ENCODE assay signal across 10 mouse cellular contexts in genomic region chr14:105295820-105296582, GRCm38 (mm10). TPM values are rescaled to one million over a fixed set of nuclear protein-coding genes. Genes with fewer than 3 reads are reported as not detected.
A peak's percentile ranks its signal among the peaks of the same experiment; 100 is the strongest.
DNase-seq lines count a peak whose midpoint lies in the region; ATAC-seq and TF ChIP-seq lines count a peak whose summit lies in the region.
"Had no signal": no experiment of that assay in that cellular context is flagged by ENCODE, and none has a peak within 500 bp of the region (broad histone marks: within the 10 kb centered on the region; RNA-seq: fewer than 3 reads in every experiment).

No protein-coding gene starts in this region.

- ATAC-seq in kidney, embryonic 15.5 days (replicated peaks; ENCODE audit: low FRiP score), result 0 out of 2 replicates have a peak, but pooled peaks have one; percentile 48
- peak; percentile 32; the same call in 1 of the 2 replicates for ATAC-seq in limb, embryonic 14.5 days (ENCODE audit: low FRiP score, low read depth)

- peaks cover 44% of the 10 kb centered on the region for H3K36me3 ChIP-seq in kidney, embryonic 15.5 days
- peaks cover 19% of the 10 kb centered on the region for H3K36me3 ChIP-seq in limb, embryonic 14.5 days (ENCODE audit: control insufficient read depth, insufficient read depth, low read length)
- peaks cover 23% of the 10 kb centered on the region for H3K36me3 ChIP-seq in heart, embryonic 10.5 days

- H3K4me2 ChIP-seq in kidney, embryonic 15.5 days, result no peak overlapping the region
- no peak overlapping the region for H3K4me2 ChIP-seq in limb, embryonic 14.5 days (replicated peaks; ENCODE audit: low read depth, low read length, severe bottlenecking)
- H3K4me2 ChIP-seq: embryonic facial prominence, embryonic 12.5 days; lung, embryonic 15.5 days had no signal

- H3K4me1 ChIP-seq in kidney, embryonic 15.5 days, result no peaks in the 10 kb centered on the region
- no peaks in the 10 kb centered on the region for H3K4me1 ChIP-seq in limb, embryonic 14.5 days (ENCODE audit: control insufficient read depth, insufficient read depth, low read length)
- 0 out of 2 replicates have a peak, but pooled peaks cover 3% of the 10 kb centered on the region for H3K4me1 ChIP-seq in heart, embryonic 10.5 days
- H3K4me1 ChIP-seq: embryonic facial prominence, embryonic 12.5 days; lung, embryonic 15.5 days had no signal

- DNase-seq in kidney, postnatal 10 days, result no peak
- peak; percentile 39 for DNase-seq in ES-CJ7 (ENCODE audit: low read depth, low spot score)
- DNase-seq in c-Kit-positive CD71-positive TER-119-negative erythroid progenitor cells, embryonic 14.5 days (ENCODE audit: low read depth), result peak; percentile 81
- DNase-seq in limb, embryonic 14.5 days (ENCODE audit: low spot score), result peak; percentile 88
- DNase-seq in right cerebral cortex, postnatal 25 days, result no peak
- no peak for DNase-seq in heart, embryonic 10.5 days (ENCODE audit: low spot score)
- DNase-seq in right cerebral cortex, postnatal 14 days, result no peak

- no peak overlapping the region for H3K4me3 ChIP-seq in kidney, embryonic 15.5 days (replicated peaks)
- H3K4me3 ChIP-seq in limb, embryonic 14.5 days (replicated peaks; ENCODE audit: low read length), result no peak overlapping the region
- H3K4me3 ChIP-seq in heart, embryonic 10.5 days, result no peak overlapping the region
- H3K4me3 ChIP-seq: embryonic facial prominence, embryonic 12.5 days; lung, embryonic 15.5 days had no signal

- no peaks in the 10 kb centered on the region for H3K27me3 ChIP-seq in kidney, embryonic 15.5 days
- H3K27me3 ChIP-seq in limb, embryonic 14.5 days (ENCODE audit: control insufficient read depth, insufficient read depth, low read length), result no peaks in the 10 kb centered on the region
- no peaks in the 10 kb centered on the region for H3K27me3 ChIP-seq in heart, embryonic 10.5 days (ENCODE audit: insufficient read depth, poor library complexity, severe bottlenecking)
- H3K27me3 ChIP-seq: embryonic facial prominence, embryonic 12.5 days; lung, embryonic 15.5 days had no signal

- no peak overlapping the region for H3K9ac ChIP-seq in kidney, embryonic 15.5 days
- no peak overlapping the region for H3K9ac ChIP-seq in limb, embryonic 14.5 days (ENCODE audit: low read depth, low read length, severe bottlenecking)
- H3K9ac ChIP-seq: embryonic facial prominence, embryonic 12.5 days; lung, embryonic 15.5 days had no signal

- H3K9me3 ChIP-seq in kidney, embryonic 15.5 days (replicated peaks), result no peaks in the 10 kb centered on the region
- no peaks in the 10 kb centered on the region for H3K9me3 ChIP-seq in limb, embryonic 14.5 days (ENCODE audit: control insufficient read depth, low read length)
- no peaks in the 10 kb centered on the region for H3K9me3 ChIP-seq in heart, embryonic 10.5 days
- H3K9me3 ChIP-seq: embryonic facial prominence, embryonic 12.5 days; lung, embryonic 15.5 days had no signal

- WGBS in kidney, embryonic 15.5 days, result 60% methylated on average over 6 of the region's 6 CpGs
- WGBS in limb, embryonic 14.5 days, result 41% methylated on average over 6 of the region's 6 CpGs
- WGBS in heart, embryonic 10.5 days, result 56% methylated on average over 6 of the region's 6 CpGs

- H3K27ac ChIP-seq in kidney, embryonic 15.5 days, result no peak overlapping the region
- no peak overlapping the region for H3K27ac ChIP-seq in limb, embryonic 14.5 days (replicated peaks; ENCODE audit: low read depth, low read length)
- no peak overlapping the region for H3K27ac ChIP-seq in heart, embryonic 10.5 days
- H3K27ac ChIP-seq: embryonic facial prominence, embryonic 12.5 days; lung, embryonic 15.5 days had no signal

- TF ChIP-seq POLR2A in limb, embryonic 14.5 days (IDR thresholded peaks at IDR 0.05; ENCODE audit: borderline replicate concordance, extremely low read depth, insufficient read depth, insufficient read length), result no peak

RNA-seq across cellular contexts. Expression of gene Ndfip2, which starts 37.6 kb away (rescaled TPM):
- 65.2 and 68.1 TPM in 2 replicates for polyA plus RNA-seq in kidney, embryonic 15.5 days (2015; fragmentation: Nextera tagmentation; extraction: Ambion mirVana)
- polyA plus RNA-seq in limb, embryonic 14.5 days (2012; rRNA removed), result 48.2 and 59.4 TPM in 2 replicates
- polyA plus RNA-seq in limb, embryonic 14.5 days (2014; fragmentation: Nextera tagmentation; extraction: Ambion mirVana), result 67.2 and 68.4 TPM in 2 replicates
- polyA plus RNA-seq in heart, embryonic 10.5 days (2016; fragmentation: Nextera tagmentation; extraction: Ambion mirVana), result 53.7 and 55.1 TPM in 2 replicates

Comparison
In these comparisons a context has a peak if more than half of its experiments do, and no peak if none do; other contexts are left out.
1. DNase-seq: peak in ES-CJ7 (single experiment), c-Kit-positive CD71-positive TER-119-negative erythroid progenitor cells, embryonic 14.5 days (single experiment) and limb, embryonic 14.5 days (single experiment); none in kidney, postnatal 10 days (single experiment), right cerebral cortex, postnatal 25 days (single experiment), heart, embryonic 10.5 days (single experiment) and right cerebral cortex, postnatal 14 days (single experiment).